Mouse (Mus musculus) left cerebral cortex, adult 6 months (tissue): Measurements from ENCODE around the gene Kcnd3. TPM values are rescaled to one million over a fixed set of nuclear protein-coding genes. Genes with fewer than 3 reads are reported as not detected.

Experiments
- long read RNA-seq, 2 experiments: library from polyadenylated mRNA; unstranded; transcript quantifications; one replicate each; pipeline ENCODE4 v2.0.0; 2019 to 2020
- polyA plus RNA-seq: library from polyadenylated mRNA; unstranded; fragments of <200 nt; fragmentation: Nextera tagmentation; gene quantifications from 2 replicates; pipeline ENCODE4 v1.2.3, GENCODE M21; 2021

Kcnd3 gene
- 3.7 and 4.2 TPM in 2 replicates for polyA plus RNA-seq
- long read RNA-seq, experiment 1, partial matches to known transcripts, result 3 of 26 reads
- long read RNA-seq, experiment 1, other reads (novel, unspliced or antisense), result 23 of 26 reads
- long read RNA-seq, experiment 2, partial matches to known transcripts, result 0 of 12 reads
- long read RNA-seq, experiment 2, other reads (novel, unspliced or antisense), result 12 of 12 reads

GRCm38 (mm10) chr3:105451627-105452555 is at the start of gene Kcnd3:
TSS of gene Kcnd3 (plus strand) at chr3:105452330.

GRCm38 (mm10) chr3:105687324-105688060 is 235.4 kb downstream of the Kcnd3 start, which contains the start of gene Ddx20:
TSS of gene Ddx20 (minus strand) at chr3:105687574.

GRCm38 (mm10) chr3:105704031-105705008 is 252.2 kb downstream of the Kcnd3 start, which contains the start of gene Inka2:
TSS of gene Inka2 (plus strand) at chr3:105704599.

Other genes with a start within 250 kb of the Kcnd3 start
- gene Ddx20, start 235.2 kb downstream of the Kcnd3 start, polyA plus RNA-seq, result 6.6 and 7.3 TPM in 2 replicates